Mouse (Mus musculus) lung, embryonic 16.5 days (tissue): ENCODE data around the gene Sema5a. TPM values are rescaled to one million over a fixed set of nuclear protein-coding genes. Genes with fewer than 3 reads are reported as not detected.

Source experiments
- ATAC-seq: fragments of 200-750 bp; cut with Nextera tagmentation; 2 replicates; pipeline ENCODE4 v1.8.0; 2017; ENCODE audit warnings: low read depth, mild to moderate bottlenecking, moderate library complexity
- H3K27ac ChIP-seq: fragments of 300-500 bp; sonication (generic); 2 replicates; pipeline ENCODE4 v1.5.1; 2014; ENCODE audit warnings: mild to moderate bottlenecking, control low read depth, low read length
- H3K27me3 ChIP-seq: fragments of 300-500 bp; sonication (generic); 2 replicates; pipeline ENCODE4 v1.6.1; 2014; ENCODE audit warnings: low read depth, low read length, mixed read lengths; ENCODE audit not compliant: control insufficient read depth, insufficient read depth
- H3K36me3 ChIP-seq: fragments of 300-500 bp; sonication (generic); 2 replicates; pipeline ENCODE4 v1.6.1; 2014; ENCODE audit warnings: low read length; ENCODE audit not compliant: control insufficient read depth, insufficient read depth
- H3K4me1 ChIP-seq: fragments of 300-500 bp; sonication (generic); replicated peaks from 2 replicates; pipeline ENCODE4 v1.6.1; 2014; ENCODE audit warnings: low read length, mixed read lengths; ENCODE audit not compliant: control insufficient read depth, insufficient read depth
- H3K4me2 ChIP-seq: fragments of 300-500 bp; sonication (generic); 2 replicates; pipeline ENCODE4 v1.6.1; 2014; ENCODE audit warnings: low read depth, low read length, control low read depth
- H3K4me3 ChIP-seq: fragments of 300-500 bp; sonication (generic); 2 replicates; pipeline ENCODE4 v1.5.1; 2014; ENCODE audit warnings: mild to moderate bottlenecking, low read length, control low read depth
- H3K9ac ChIP-seq: fragments of 300-500 bp; sonication (generic); 2 replicates; pipeline ENCODE4 v1.6.1; 2014; ENCODE audit warnings: low read length, control low read depth
- H3K9me3 ChIP-seq: fragments of 300-500 bp; sonication (generic); 2 replicates; pipeline ENCODE4 v1.6.1; 2016; ENCODE audit warnings: low read length; ENCODE audit not compliant: control insufficient read depth
- WGBS: fragments of 180-500 bp; shearing (Covaris S2); extraction: QIAGEN DNeasy Blood & Tissue Kit; methylation state at CpG from one replicate; pipeline ENCODE4 v1.1.7; 2014; 5-methylcytosine and 5-hydroxymethylcytosine counted together
- polyA plus RNA-seq: library from polyadenylated mRNA; unstranded; fragments of >200 nt; fragmentation: Nextera tagmentation; extraction: Ambion mirVana; gene quantifications from 2 replicates; pipeline ENCODE4 v1.2.1, GENCODE M21; 2015

Sema5a gene
- polyA plus RNA-seq, 1 experiment from 2014 or later = 14.0 TPM

DNA sequence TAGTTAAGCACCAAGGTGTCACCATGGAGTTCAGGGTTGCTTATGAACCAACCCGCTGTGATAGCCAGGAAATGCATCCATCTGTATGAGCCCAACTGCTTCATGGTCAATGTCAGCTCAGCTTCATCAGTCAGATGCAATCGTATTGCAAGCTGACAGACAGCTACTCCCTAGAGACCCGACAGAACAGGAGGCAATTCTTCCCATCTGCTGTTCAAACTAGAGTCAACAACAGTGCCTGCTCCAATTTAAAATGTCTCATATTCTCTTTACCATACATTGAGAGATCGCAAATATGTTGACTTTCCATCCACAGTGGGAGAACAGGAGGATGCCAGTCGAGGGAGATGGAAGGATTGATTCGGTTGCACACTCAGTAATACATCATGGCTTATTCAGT is 329.7 kb downstream of the Sema5a start:
- H3K9me3 ChIP-seq = no peaks in the 10 kb centered on the region
- H3K27ac ChIP-seq = no peak overlapping the region
- 67% methylated on average over 6 of the region's 6 CpGs for WGBS
- no peaks in the 10 kb centered on the region for H3K27me3 ChIP-seq
- H3K4me2 ChIP-seq = no peak overlapping the region
- H3K4me3 ChIP-seq = no peak overlapping the region
- H3K36me3 ChIP-seq = no peaks in the 10 kb centered on the region
- no peaks in the 10 kb centered on the region for H3K4me1 ChIP-seq
- H3K9ac ChIP-seq = no peak overlapping the region
- ATAC-seq = no peak

GRCm38 (mm10) chr15:32575212-32575611 is 330.6 kb downstream of the Sema5a start:
- Histone ChIP-seq H3K4me2 (no peak overlapping the region), H3K9me3 (no peaks in the 10 kb centered on the region), H3K9ac (no peak overlapping the region), H3K27ac (no peak overlapping the region), H3K36me3 (no peaks in the 10 kb centered on the region), H3K27me3 (no peaks in the 10 kb centered on the region), H3K4me3 (no peak overlapping the region), H3K4me1 (no peaks in the 10 kb centered on the region)
- WGBS = 60% methylated on average over 2 of the region's 2 CpGs
- no peak for ATAC-seq

- no peak for ATAC-seq
- no peaks in the 10 kb centered on the region for H3K9me3 ChIP-seq
- H3K27ac ChIP-seq = no peak overlapping the region
- no peak overlapping the region for H3K4me3 ChIP-seq
- WGBS = 70% methylated on average over 4 of the region's 4 CpGs
- H3K4me2 ChIP-seq = no peak overlapping the region
- no peaks in the 10 kb centered on the region for H3K4me1 ChIP-seq
- no peaks in the 10 kb centered on the region for H3K36me3 ChIP-seq
- H3K9ac ChIP-seq = no peak overlapping the region
- no peaks in the 10 kb centered on the region for H3K27me3 ChIP-seq
Measured at GRCm38 (mm10) chr15:32579351-32579750, 334.7 kb downstream of the Sema5a start.

DNA sequence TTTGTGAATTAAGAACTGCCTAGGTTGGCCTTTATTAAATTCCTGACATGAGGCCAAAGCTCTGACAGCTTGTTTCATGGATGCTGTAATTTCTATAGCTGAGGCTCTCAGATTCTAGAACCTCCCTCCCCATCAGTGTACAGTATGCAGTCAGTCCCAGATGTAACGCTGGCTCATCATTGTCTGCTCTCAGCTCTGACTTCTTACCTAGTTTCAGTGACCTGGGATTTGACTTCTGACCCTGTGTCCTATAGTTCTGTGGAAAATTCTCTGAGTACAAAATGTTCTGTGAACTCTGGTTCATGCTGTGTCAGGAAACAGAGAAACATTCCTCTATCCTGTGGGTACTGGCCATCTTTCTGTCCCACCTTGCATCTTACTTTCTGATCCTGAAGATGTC is 346.0 kb downstream of the Sema5a start:
- no peak for ATAC-seq
- 82% methylated on average over 1 of the region's 1 CpGs for WGBS
- Histone ChIP-seq H3K9me3 (no peaks in the 10 kb centered on the region), H3K4me3 (no peak overlapping the region), H3K4me1 (no peaks in the 10 kb centered on the region), H3K4me2 (no peak overlapping the region), H3K36me3 (no peaks in the 10 kb centered on the region), H3K27ac (no peak overlapping the region), H3K27me3 (no peaks in the 10 kb centered on the region), H3K9ac (no peak overlapping the region)

DNA sequence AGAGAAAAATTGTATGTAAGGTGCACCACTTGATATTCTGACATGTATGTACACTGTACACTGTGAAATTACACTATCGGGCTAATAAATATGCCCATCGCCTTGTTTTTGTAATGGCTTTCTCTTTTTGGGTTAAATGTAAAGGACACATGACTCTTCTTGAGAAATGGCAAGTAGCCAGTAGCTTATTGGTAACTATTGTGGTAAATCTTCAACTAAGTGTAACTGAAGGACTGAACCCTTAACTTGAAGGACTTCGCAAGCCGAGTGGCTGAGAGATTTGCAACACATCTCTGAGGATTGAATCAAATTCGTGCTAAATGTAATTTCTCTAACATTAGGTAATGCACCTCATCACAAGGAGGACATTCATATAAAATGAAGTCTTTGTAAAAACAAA is 349.1 kb downstream of the Sema5a start:
- no peaks in the 10 kb centered on the region for H3K27me3 ChIP-seq
- no peak overlapping the region for H3K4me2 ChIP-seq
- H3K4me3 ChIP-seq = no peak overlapping the region
- H3K9ac ChIP-seq = no peak overlapping the region
- 83% methylated on average over 5 of the region's 5 CpGs for WGBS
- ATAC-seq = no peak
- no peaks in the 10 kb centered on the region for H3K9me3 ChIP-seq
- no peaks in the 10 kb centered on the region for H3K36me3 ChIP-seq
- H3K4me1 ChIP-seq = no peaks in the 10 kb centered on the region
- H3K27ac ChIP-seq = no peak overlapping the region

DNA sequence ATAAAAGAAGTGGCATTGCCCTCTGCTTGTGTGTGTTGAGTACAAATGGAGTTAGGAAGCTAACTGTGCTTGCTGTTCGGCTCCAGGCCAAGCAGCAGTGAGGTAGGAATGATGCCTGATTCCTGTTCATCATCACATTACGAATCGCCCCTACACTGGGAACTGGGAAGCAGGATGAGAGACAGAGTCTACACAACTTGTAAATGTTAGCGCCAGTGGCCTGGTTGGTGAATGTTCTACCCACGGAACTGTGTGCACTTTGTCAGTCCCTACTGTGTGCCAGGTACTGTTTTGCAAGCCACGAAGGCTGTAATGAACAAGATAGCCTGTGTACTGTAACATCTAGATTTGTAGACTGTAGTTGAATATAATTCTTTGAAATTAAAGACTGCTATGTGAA is 352.0 kb downstream of the Sema5a start:
- Histone ChIP-seq H3K4me3 (no peak overlapping the region), H3K36me3 (no peaks in the 10 kb centered on the region), H3K4me1 (no peaks in the 10 kb centered on the region), H3K27ac (no peak overlapping the region), H3K9ac (no peak overlapping the region), H3K27me3 (no peaks in the 10 kb centered on the region), H3K9me3 (no peaks in the 10 kb centered on the region), H3K4me2 (no peak overlapping the region)
- no peak for ATAC-seq
- 87% methylated on average over 6 of the region's 6 CpGs for WGBS

DNA sequence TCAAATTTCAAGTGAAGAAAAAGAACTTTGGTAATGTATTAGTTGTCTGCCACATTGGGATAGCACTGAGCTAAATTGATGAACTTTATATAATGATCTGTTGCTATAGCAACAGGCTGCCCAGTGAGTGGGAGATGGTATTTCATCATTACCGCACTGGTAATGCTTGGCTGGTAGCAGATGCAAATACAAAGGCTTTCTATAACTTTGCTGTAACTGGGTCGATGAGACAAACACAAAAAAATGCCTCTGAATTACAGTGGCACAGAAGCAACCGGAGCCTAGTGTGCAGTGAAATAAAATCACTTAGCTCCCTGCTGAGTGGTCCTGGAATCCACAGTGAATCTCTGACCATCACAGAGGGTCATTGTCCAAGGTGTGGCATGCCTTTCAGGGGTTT is 352.6 kb downstream of the Sema5a start:
- Histone ChIP-seq H3K4me1 (no peaks in the 10 kb centered on the region), H3K4me3 (no peak overlapping the region), H3K4me2 (no peak overlapping the region), H3K9ac (no peak overlapping the region), H3K27ac (no peak overlapping the region), H3K36me3 (no peaks in the 10 kb centered on the region), H3K9me3 (no peaks in the 10 kb centered on the region), H3K27me3 (no peaks in the 10 kb centered on the region)
- ATAC-seq = no peak
- 74% methylated on average over 3 of the region's 3 CpGs for WGBS

DNA sequence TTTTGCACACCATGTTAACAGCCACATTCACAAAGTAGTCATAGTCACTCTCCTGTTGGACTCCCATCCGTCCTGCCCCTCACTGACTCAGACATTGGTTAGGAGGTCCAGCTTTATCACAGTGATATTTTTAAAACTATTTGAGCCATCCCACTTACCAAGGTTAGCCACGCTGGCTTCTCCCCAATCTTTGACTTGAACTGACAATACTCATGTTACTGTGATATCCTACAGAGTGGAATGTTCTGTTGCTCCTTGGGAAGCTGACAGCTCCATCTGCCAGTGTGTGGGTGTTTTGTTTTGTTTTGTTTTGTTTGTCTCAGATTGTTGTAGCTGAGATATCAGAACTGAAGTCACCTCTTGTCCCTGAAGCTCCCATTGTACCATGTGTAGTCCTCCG is 362.6 kb downstream of the Sema5a start:
- Histone ChIP-seq H3K9me3 (no peaks in the 10 kb centered on the region), H3K27me3 (no peaks in the 10 kb centered on the region), H3K27ac (no peak overlapping the region), H3K9ac (no peak overlapping the region), H3K4me2 (no peak overlapping the region), H3K36me3 (no peaks in the 10 kb centered on the region), H3K4me3 (no peak overlapping the region), H3K4me1 (no peaks in the 10 kb centered on the region; the same call in 1 of the 2 replicates)
- no peak for ATAC-seq
- 73% methylated on average over 3 of the region's 3 CpGs for WGBS

DNA sequence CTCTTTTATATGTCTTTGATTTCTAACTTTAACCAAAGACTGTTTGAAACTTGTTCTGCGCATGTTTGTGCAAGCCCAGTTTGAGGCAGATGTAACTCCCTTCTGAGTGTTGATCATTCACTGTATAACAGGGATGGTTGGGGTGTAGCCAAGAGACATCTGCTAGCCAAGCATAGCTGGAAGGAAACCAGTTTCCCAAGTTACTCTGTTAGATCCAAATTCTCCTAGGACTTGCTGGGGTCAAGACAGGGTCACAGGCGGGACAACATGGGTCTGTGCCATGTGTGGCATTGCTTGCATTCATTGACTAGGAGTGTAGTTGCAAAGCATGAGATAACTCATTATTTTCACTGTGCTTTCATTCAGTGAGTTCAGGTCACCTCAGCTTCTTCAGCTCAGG is 366.2 kb downstream of the Sema5a start:
- 49% methylated on average over 2 of the region's 2 CpGs for WGBS
- H3K9me3 ChIP-seq = no peaks in the 10 kb centered on the region
- H3K4me3 ChIP-seq = no peak overlapping the region
- H3K4me1 ChIP-seq = no peaks in the 10 kb centered on the region; the same call in 1 of the 2 replicates
- no peak overlapping the region for H3K27ac ChIP-seq
- H3K36me3 ChIP-seq = no peaks in the 10 kb centered on the region
- no peak overlapping the region for H3K9ac ChIP-seq
- no peak overlapping the region for H3K4me2 ChIP-seq
- ATAC-seq = peak; percentile 60; the same call in 1 of the 2 replicates
- no peaks in the 10 kb centered on the region for H3K27me3 ChIP-seq

DNA sequence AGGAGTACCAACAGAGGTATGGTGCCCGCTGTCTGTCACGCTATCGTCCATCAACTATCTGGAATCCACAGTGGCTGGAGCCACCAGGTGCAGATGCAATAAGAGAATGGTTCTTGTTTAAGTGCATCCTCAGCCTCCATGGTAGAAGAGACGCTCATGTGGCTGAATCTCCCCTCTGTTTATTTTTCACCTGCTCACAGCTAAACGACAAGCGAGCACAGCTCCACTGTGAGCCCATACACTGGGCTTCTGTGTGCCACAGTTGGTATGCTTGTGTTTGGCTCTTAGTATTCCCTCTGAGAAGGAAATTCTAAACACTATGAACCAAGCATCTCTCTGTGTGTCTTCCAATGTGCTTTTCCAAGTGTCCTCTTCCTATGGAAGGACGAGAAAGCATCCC is 366.6 kb downstream of the Sema5a start:
- no peaks in the 10 kb centered on the region for H3K9me3 ChIP-seq
- H3K4me1 ChIP-seq = no peaks in the 10 kb centered on the region; the same call in 1 of the 2 replicates
- H3K27me3 ChIP-seq = no peaks in the 10 kb centered on the region
- no peak overlapping the region for H3K27ac ChIP-seq
- no peak for ATAC-seq
- no peak overlapping the region for H3K4me3 ChIP-seq
- H3K9ac ChIP-seq = no peak overlapping the region
- no peaks in the 10 kb centered on the region for H3K36me3 ChIP-seq
- no peak overlapping the region for H3K4me2 ChIP-seq
- WGBS = 78% methylated on average over 7 of the region's 7 CpGs
